In genomic region chr4:116820902-116821693, GRCm38 (mm10) we compare ENCODE assay signal across 8 mouse cellular contexts. TPM values are rescaled to one million over a fixed set of nuclear protein-coding genes. Genes with fewer than 3 reads are reported as not detected.
DNase-seq lines count a peak whose midpoint lies in the region; ATAC-seq and TF ChIP-seq lines count a peak whose summit lies in the region.

No protein-coding gene starts in this region.

- no peak for TF ChIP-seq CTCF in MEL (IDR thresholded peaks at IDR 0.05 in 2 of 3, conservative IDR thresholded peaks at IDR 0.05 in 1 of 3; ENCODE audit: control insufficient read depth in 1 of 3, insufficient read depth in 1 of 3, low read depth in 2 of 3, low read length in 3 of 3, poor library complexity in 1 of 3, severe bottlenecking in 1 of 3)

- peak; percentile 67 for DNase-seq in MEL (ENCODE audit: low read depth, low spot score)
- DNase-seq in c-Kit-positive CD71-positive TER-119-positive erythroid progenitor cells, embryonic 14.5 days (ENCODE audit: low spot score): peak; percentile 60
- DNase-seq in heart, postnatal 4 days: peak; percentile 78
- peak; percentile 49 to 52 for DNase-seq in layer of hippocampus, postnatal 10 days (ENCODE audit: low spot score in 2 of 2)
- peak; percentile 75 to 77 for DNase-seq in lung, postnatal 4 days
- DNase-seq in ovary, postnatal 36 days (ENCODE audit: low spot score): peak; percentile 78
- DNase-seq in urinary bladder, adult 2 months (ENCODE audit: low spot score): peak; percentile 61

- H3K4me3 ChIP-seq in MEL (ENCODE audit: control insufficient read depth in 1 of 2, insufficient read depth in 1 of 2, low read depth in 2 of 2, low read length in 2 of 2): peak overlapping the region; percentile 75 to 83
- H3K4me3 ChIP-seq in forebrain, embryonic 13.5 days: peak overlapping the region; percentile 49

- H3K79me2 ChIP-seq in MEL (ENCODE audit: control insufficient read depth, insufficient read depth, low read length, poor library complexity): no peaks in the 10 kb centered on the region

- TF ChIP-seq EP300 in MEL (IDR thresholded peaks at IDR 0.05; ENCODE audit: low read depth in 1 of 2, low read length in 2 of 2): no peak

- peak; percentile 67; the same call in 1 of the 2 replicates for ATAC-seq in forebrain, embryonic 13.5 days

- H3K4me2 ChIP-seq in forebrain, embryonic 13.5 days: peak overlapping the region; percentile 93

- under 1% methylated on average over 51 of the region's 51 CpGs for WGBS in forebrain, embryonic 13.5 days

- TF ChIP-seq POLR2A in MEL (IDR thresholded peaks at IDR 0.05; ENCODE audit: control insufficient read depth in 1 of 2, insufficient read depth in 1 of 2, low read depth in 1 of 2, low read length in 2 of 2, poor library complexity in 1 of 2): no peak

- no peak overlapping the region for H3K27ac ChIP-seq in MEL (ENCODE audit: control insufficient read depth, low read depth, low read length)
- H3K27ac ChIP-seq in forebrain, embryonic 13.5 days: no peak overlapping the region

- peaks cover 0 to 4% of the 10 kb centered on the region in 2 experiments; a peak in 2 of 4 replicates for H3K36me3 ChIP-seq in MEL (ENCODE audit: control insufficient read depth in 1 of 2, insufficient read depth in 2 of 2, low read length in 2 of 2)
- peaks cover 24% of the 10 kb centered on the region for H3K36me3 ChIP-seq in forebrain, embryonic 13.5 days (ENCODE audit: poor library complexity, severe bottlenecking)

- H3K4me1 ChIP-seq in MEL (ENCODE audit: control insufficient read depth in 1 of 2, insufficient read depth in 2 of 2, low read length in 2 of 2): peaks cover 0 to 3% of the 10 kb centered on the region in 2 experiments; a peak in 2 of 4 replicates
- H3K4me1 ChIP-seq in forebrain, embryonic 13.5 days: peaks cover 25% of the 10 kb centered on the region

- no peak for TF ChIP-seq RAD21 in MEL (IDR thresholded peaks at IDR 0.05; ENCODE audit: low read depth, low read length)

- H3K27me3 ChIP-seq in MEL (ENCODE audit: control insufficient read depth in 1 of 2, insufficient read depth in 2 of 2, low read length in 2 of 2): peaks cover 0 to 2% of the 10 kb centered on the region in 2 experiments; a peak in 1 of 4 replicates
- peaks cover 26% of the 10 kb centered on the region for H3K27me3 ChIP-seq in forebrain, embryonic 13.5 days

- H3K9me3 ChIP-seq in MEL (replicated peaks; ENCODE audit: insufficient read depth, low read length): no peaks in the 10 kb centered on the region
- H3K9me3 ChIP-seq in forebrain, embryonic 13.5 days (replicated peaks): no peaks in the 10 kb centered on the region

- peak overlapping the region; percentile 44 for H3K9ac ChIP-seq in MEL (ENCODE audit: control insufficient read depth, low read depth, low read length, poor library complexity, severe bottlenecking)
- H3K9ac ChIP-seq in forebrain, embryonic 13.5 days: peak overlapping the region; percentile 65

TF ChIP-seq in MEL, 35 proteins besides CTCF, POLR2A, EP300 and RAD21:
- TF ChIP-seq POLR2AphosphoS2 (IDR thresholded peaks at IDR 0.05; ENCODE audit: low read length) (no peak), MXI1 (IDR thresholded peaks at IDR 0.05; ENCODE audit: low read depth, low read length) (peak; percentile 47; the same call in 1 of the 2 replicates), MAX (IDR thresholded peaks at IDR 0.05; ENCODE audit: low read length) (0 out of 2 replicates have a peak, but pooled peaks have one; percentile 22)
TF ChIP-seq in MEL: peak in this region for 2.

RNA-seq across cellular contexts. Expression of gene Hpdl, which starts 0.4 kb away (rescaled TPM):
- 0.10 TPM in 1 of 2 replicates, not detected in the other for total RNA-seq in MEL (2012; rRNA removed)
- polyA plus RNA-seq in MEL (2012; ENCODE audit: insufficient read depth in 1 of 2, insufficient read length in 2 of 2, low read depth in 1 of 2, low replicate concordance in 2 of 2, missing spikeins in 1 of 2): under 1 TPM in 1 of 2 experiments, not detected in 1; 0.14 TPM
- polyA plus RNA-seq in forebrain, embryonic 13.5 days (2015; fragmentation: Nextera tagmentation; extraction: Ambion mirVana): 0.85 and 0.94 TPM in 2 replicates
- 1 to 10 TPM; 1.3 to 2.2 TPM for total RNA-seq in heart, postnatal 4 days (2021)
- 1 to 10 TPM; 1.1 TPM for total RNA-seq in layer of hippocampus, postnatal 10 days (2021)
- 0.24 and 0.26 TPM in 2 replicates for polyA plus RNA-seq in urinary bladder, adult 2 months (2012; rRNA removed)

RNA-seq across cellular contexts. Expression of gene Mutyh, which starts 13.6 kb away (rescaled TPM):
- total RNA-seq in MEL (2012; rRNA removed): 0.75 and 0.81 TPM in 2 replicates
- polyA plus RNA-seq in MEL (2012; ENCODE audit: insufficient read depth in 1 of 2, insufficient read length in 2 of 2, low read depth in 1 of 2, low replicate concordance in 2 of 2, missing spikeins in 1 of 2): 1 to 10 TPM in 1 of 2 experiments, not detected in 1; 2.5 TPM
- polyA plus RNA-seq in forebrain, embryonic 13.5 days (2015; fragmentation: Nextera tagmentation; extraction: Ambion mirVana): 14.8 and 16.6 TPM in 2 replicates
- 1 to 10 TPM; 4.0 to 4.2 TPM for total RNA-seq in heart, postnatal 4 days (2021)
- 1 to 10 TPM; 2.1 to 2.9 TPM for total RNA-seq in layer of hippocampus, postnatal 10 days (2021)
- polyA plus RNA-seq in urinary bladder, adult 2 months (2012; rRNA removed): 5.0 and 6.6 TPM in 2 replicates

RNA-seq across cellular contexts. Expression of gene Toe1, which starts 13.7 kb away (rescaled TPM):
- total RNA-seq in MEL (2012; rRNA removed): 46.4 and 49.3 TPM in 2 replicates
- polyA plus RNA-seq in MEL (2012; ENCODE audit: insufficient read depth in 1 of 2, insufficient read length in 2 of 2, low read depth in 1 of 2, low replicate concordance in 2 of 2, missing spikeins in 1 of 2): 10 to 100 TPM in 1 of 2 experiments, not detected in 1; 38.3 TPM
- 31.7 and 32.6 TPM in 2 replicates for polyA plus RNA-seq in forebrain, embryonic 13.5 days (2015; fragmentation: Nextera tagmentation; extraction: Ambion mirVana)
- total RNA-seq in heart, postnatal 4 days (2021): 10 to 100 TPM; 13.3 to 15.4 TPM
- 10 to 100 TPM; 14.9 to 15.3 TPM for total RNA-seq in layer of hippocampus, postnatal 10 days (2021)
- 25.8 and 31.2 TPM in 2 replicates for polyA plus RNA-seq in urinary bladder, adult 2 months (2012; rRNA removed)

RNA-seq across cellular contexts. Expression of gene Zswim5, which starts 56.1 kb away (rescaled TPM):
- total RNA-seq in MEL (2012; rRNA removed): 0.03 TPM in 1 of 2 replicates, not detected in the other
- under 1 TPM in 1 of 2 experiments, not detected in 1; 0.03 TPM for polyA plus RNA-seq in MEL (2012; ENCODE audit: insufficient read depth in 1 of 2, insufficient read length in 2 of 2, low read depth in 1 of 2, low replicate concordance in 2 of 2, missing spikeins in 1 of 2)
- 12.8 TPM in 2 replicates for polyA plus RNA-seq in forebrain, embryonic 13.5 days (2015; fragmentation: Nextera tagmentation; extraction: Ambion mirVana)
- total RNA-seq in heart, postnatal 4 days (2021): 1 to 10 TPM; 2.1 to 2.4 TPM
- 10 to 100 TPM; 12.2 to 14.0 TPM for total RNA-seq in layer of hippocampus, postnatal 10 days (2021)
- polyA plus RNA-seq in urinary bladder, adult 2 months (2012; rRNA removed): 1.2 and 1.3 TPM in 2 replicates
